Mouse (Mus musculus): ENCODE measurements at regions not wholly inside any gene's neighbourhood (a gene's known extent, or its start where the extent isn't known, plus 50 kb on each side); places are given as distances from the start of the nearest gene placed in this dataset.

DNA sequence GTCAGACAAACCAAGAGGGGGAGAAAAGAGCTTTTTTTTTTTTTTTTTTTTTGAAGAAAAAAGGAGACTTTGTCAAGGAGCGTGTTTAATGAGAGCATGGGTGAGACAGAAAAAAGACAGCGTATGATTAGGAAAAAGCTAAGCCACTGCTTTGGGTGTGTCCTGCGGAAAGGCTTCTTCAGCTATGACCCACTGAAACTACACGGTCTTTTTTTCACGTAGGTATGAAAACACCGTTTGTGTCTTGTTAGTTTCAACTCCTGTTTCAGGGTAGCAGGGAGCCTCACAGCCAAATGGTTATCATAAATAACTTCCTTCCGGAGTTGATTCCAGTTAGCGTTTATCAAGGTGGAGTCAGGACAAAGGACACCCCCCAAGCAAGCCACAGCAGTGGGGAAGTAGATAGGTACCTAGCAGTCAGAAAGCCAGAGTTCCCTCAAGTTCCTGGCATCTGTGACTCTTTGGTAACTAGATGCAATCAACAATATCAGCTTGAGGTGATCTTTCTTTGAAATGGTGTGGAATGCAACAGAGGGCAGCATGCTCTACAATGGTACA, 143.2 kb upstream of the Tent5a start:
- WGBS: 84% methylated on average over 8 of the region's 8 CpGs
- no peaks in the 10 kb centered on the region for H3K9me3 ChIP-seq
- ATAC-seq (ENCODE audit: low read depth): no peak
- no peak overlapping the region for H3K9ac ChIP-seq
- no peak overlapping the region for H3K4me2 ChIP-seq
- no peak overlapping the region for H3K4me3 ChIP-seq
- no peak overlapping the region for H3K27ac ChIP-seq (replicated peaks)
- no peaks in the 10 kb centered on the region for H3K4me1 ChIP-seq (replicated peaks)
- H3K36me3 ChIP-seq: no peaks in the 10 kb centered on the region
- no peaks in the 10 kb centered on the region for H3K27me3 ChIP-seq

DNA sequence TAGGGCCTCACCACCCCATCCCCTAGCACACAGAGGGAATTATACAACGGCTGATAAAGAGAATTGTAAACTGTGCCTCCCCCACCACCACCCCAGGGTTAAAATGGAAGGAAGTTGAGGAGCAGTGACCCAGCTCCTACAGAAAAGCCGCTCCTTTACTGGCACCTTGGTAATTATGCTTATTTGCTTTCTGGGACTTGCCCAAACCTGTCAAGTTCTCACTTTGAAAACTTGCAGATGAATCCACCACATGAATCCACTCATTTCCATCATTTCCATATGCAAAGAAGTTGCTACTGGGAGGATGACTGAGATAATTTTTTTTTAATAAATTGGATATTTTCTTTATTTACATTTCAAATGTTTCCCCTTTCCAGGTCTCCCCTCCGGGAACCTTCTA, 142.1 kb upstream of the Tent5a start:
- Histone ChIP-seq H3K27me3 (no peaks in the 10 kb centered on the region), H3K36me3 (no peaks in the 10 kb centered on the region), H3K9ac (no peak overlapping the region), H3K4me1 (replicated peaks) (no peaks in the 10 kb centered on the region), H3K27ac (replicated peaks) (no peak overlapping the region), H3K4me3 (no peak overlapping the region), H3K4me2 (no peak overlapping the region), H3K9me3 (no peaks in the 10 kb centered on the region)
- no peak for ATAC-seq (ENCODE audit: low read depth)
- WGBS: 85% methylated on average over 3 of the region's 3 CpGs

GRCm38 (mm10) chr9:85466671-85467070, 139.5 kb upstream of the Tent5a start:
- H3K27me3 ChIP-seq: no peaks in the 10 kb centered on the region
- ATAC-seq (ENCODE audit: low read depth): no peak
- H3K4me2 ChIP-seq: no peak overlapping the region
- no peaks in the 10 kb centered on the region for H3K36me3 ChIP-seq
- H3K27ac ChIP-seq (replicated peaks): no peak overlapping the region
- H3K4me3 ChIP-seq: no peak overlapping the region
- H3K4me1 ChIP-seq (replicated peaks): no peaks in the 10 kb centered on the region
- 84% methylated on average over 5 of the region's 5 CpGs for whole genome bisulfite sequencing
- no peaks in the 10 kb centered on the region for H3K9me3 ChIP-seq
- H3K9ac ChIP-seq: no peak overlapping the region

DNA sequence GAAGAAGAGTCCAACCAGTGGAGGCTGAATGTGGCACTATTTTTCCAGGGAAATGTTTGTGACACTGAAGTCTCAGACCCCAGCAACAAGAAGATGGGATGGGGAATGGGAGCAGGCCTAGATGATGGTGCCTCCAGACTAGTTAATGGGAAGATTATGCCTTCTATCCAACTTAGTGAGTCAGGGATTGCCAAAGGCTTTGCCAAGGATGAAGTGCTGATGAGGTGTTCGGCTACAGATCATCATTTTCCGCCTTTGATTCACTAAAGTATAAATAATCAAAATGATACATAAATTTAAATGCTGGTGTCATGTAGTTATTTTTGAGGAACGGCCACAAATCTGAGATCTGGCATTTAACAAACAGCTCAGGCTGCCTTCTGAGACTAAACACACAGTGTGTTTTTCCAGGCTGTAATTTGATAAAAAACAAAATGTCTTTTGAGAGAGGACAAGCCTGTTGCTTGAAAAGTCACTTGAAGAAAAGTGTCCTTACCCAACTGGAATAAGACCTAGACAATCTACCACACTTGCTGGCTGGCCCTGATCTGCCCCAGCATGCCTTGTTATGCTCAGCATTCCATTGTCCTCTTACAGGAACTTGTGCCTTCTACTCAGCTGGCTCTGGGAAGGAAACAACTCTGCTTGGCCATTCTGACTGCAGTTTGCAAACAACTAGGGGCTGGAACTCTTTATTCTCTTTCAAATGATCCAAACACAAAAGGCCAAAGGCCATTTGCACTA, 132.1 kb upstream of the Tent5a start:
- H3K36me3 ChIP-seq: no peaks in the 10 kb centered on the region
- H3K9me3 ChIP-seq: no peaks in the 10 kb centered on the region
- WGBS: 88% methylated on average over 3 of the region's 3 CpGs
- no peaks in the 10 kb centered on the region for H3K27me3 ChIP-seq
- ATAC-seq (ENCODE audit: low read depth): no peak
- H3K27ac ChIP-seq (replicated peaks): no peak overlapping the region
- no peak overlapping the region for H3K4me2 ChIP-seq
- no peaks in the 10 kb centered on the region for H3K4me1 ChIP-seq (replicated peaks)
- no peak overlapping the region for H3K9ac ChIP-seq
- H3K4me3 ChIP-seq: no peak overlapping the region

GRCm38 (mm10) chr9:85458356-85458755, 131.2 kb upstream of the Tent5a start:
- H3K9me3 ChIP-seq: no peaks in the 10 kb centered on the region

DNA sequence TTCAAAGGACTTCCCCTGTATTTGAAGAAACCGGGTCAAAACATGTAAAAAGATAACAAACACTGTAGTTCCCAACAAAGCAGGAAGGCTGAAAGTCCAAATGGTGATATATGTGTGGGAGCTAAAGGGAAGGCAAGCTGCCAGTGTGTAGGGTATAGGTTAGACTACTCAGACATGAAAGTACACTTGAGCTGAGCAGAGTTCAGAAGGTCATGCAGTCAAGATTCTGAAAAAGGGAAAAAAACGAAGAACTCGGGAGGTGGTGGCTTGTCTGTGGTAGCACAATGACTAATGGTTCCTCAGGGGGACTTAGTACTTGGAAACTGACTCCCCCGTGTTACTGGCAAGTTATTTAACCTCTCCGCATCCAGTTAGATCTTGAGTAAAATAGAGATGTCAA, 130.3 kb upstream of the Tent5a start:
- no peak for ATAC-seq (ENCODE audit: low read depth)
- Histone ChIP-seq H3K4me3 (no peak overlapping the region), H3K9me3 (no peaks in the 10 kb centered on the region), H3K27ac (replicated peaks) (no peak overlapping the region), H3K36me3 (no peaks in the 10 kb centered on the region), H3K27me3 (no peaks in the 10 kb centered on the region), H3K4me2 (no peak overlapping the region), H3K9ac (no peak overlapping the region), H3K4me1 (replicated peaks) (no peaks in the 10 kb centered on the region)
- 72% methylated on average over 5 of the region's 5 CpGs for WGBS

More at GRCm38 (mm10) chr9:85458356-85458755, 131.2 kb upstream of the Tent5a start:
- no peak for ATAC-seq (ENCODE audit: low read depth)
- Histone ChIP-seq H3K27me3 (no peaks in the 10 kb centered on the region), H3K4me1 (replicated peaks) (no peaks in the 10 kb centered on the region), H3K9ac (no peak overlapping the region), H3K27ac (replicated peaks) (no peak overlapping the region), H3K4me3 (no peak overlapping the region), H3K4me2 (no peak overlapping the region), H3K36me3 (no peaks in the 10 kb centered on the region)
- 84% methylated on average over 2 of the region's 2 CpGs for WGBS

- H3K4me2 ChIP-seq: no peak overlapping the region
- H3K27me3 ChIP-seq: no peaks in the 10 kb centered on the region
- H3K4me3 ChIP-seq: no peak overlapping the region
- no peak overlapping the region for H3K27ac ChIP-seq (replicated peaks)
- ATAC-seq (ENCODE audit: low read depth): no peak
- no peaks in the 10 kb centered on the region for H3K36me3 ChIP-seq
- no peaks in the 10 kb centered on the region for H3K4me1 ChIP-seq (replicated peaks)
- 94% methylated on average over 4 of the region's 4 CpGs for WGBS
- H3K9me3 ChIP-seq: no peaks in the 10 kb centered on the region
- no peak overlapping the region for H3K9ac ChIP-seq
Measured at GRCm38 (mm10) chr9:85455382-85455781, 128.2 kb upstream of the Tent5a start.

DNA sequence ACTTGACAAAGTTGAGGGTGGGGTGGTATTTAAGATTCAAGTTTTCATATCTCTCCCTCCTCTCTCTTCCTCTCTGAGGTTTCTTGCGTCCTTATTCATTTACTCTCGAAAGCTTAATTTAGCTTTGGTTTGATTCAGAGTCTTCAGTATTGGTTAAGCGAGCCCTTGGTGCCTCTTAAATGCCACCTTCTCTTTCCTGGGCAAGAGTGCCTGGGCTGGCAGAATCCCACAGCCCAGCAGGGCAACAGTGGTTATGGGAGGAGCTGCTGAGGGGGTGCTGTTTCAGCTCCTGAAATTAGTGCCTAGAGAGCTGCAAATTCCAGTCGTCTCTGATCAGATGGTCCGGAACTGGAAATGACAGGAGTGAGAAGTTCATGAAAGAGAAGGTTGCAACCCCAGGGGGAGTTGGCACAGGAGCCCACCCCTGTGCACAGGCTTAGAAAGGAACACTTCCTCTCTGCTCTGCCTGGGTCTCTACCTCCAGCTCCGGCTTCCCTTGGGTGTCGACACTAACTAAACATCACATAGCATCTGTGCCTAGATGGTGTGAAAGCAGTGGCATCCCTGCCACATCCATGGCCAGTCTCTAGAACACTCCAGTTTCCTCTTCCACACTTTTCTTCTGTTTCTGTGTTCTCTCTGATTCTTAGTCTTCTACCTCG, 125.2 kb upstream of the Tent5a start:
- Histone ChIP-seq H3K4me1 (replicated peaks) (no peaks in the 10 kb centered on the region), H3K27me3 (no peaks in the 10 kb centered on the region), H3K4me3 (no peak overlapping the region), H3K27ac (replicated peaks) (no peak overlapping the region), H3K9ac (no peak overlapping the region), H3K36me3 (no peaks in the 10 kb centered on the region), H3K9me3 (no peaks in the 10 kb centered on the region), H3K4me2 (no peak overlapping the region)
- WGBS: 77% methylated on average over 8 of the region's 8 CpGs
- no peak for ATAC-seq (ENCODE audit: low read depth)

DNA sequence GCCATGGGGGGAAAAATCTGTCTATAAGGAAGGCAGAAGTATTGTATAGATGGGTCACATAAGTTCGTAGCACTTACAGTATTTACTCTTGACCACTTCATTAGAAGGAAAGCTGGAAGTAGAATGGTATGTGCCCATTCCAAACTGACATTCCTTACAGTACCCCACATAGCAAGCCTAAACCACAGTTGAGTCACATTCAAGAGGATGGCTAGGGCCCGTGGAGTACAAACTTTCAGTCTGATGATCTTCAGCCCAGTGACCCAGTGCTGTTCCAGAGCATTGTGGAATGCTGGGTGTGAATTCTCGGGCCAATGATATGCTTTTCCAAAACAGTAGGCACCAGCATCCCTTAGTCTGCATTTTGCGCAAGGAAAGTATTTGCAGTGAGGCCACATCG, 124.2 kb upstream of the Tent5a start:
- Histone ChIP-seq H3K27ac (replicated peaks) (no peak overlapping the region), H3K4me3 (no peak overlapping the region), H3K4me1 (replicated peaks) (no peaks in the 10 kb centered on the region), H3K9ac (no peak overlapping the region), H3K4me2 (no peak overlapping the region), H3K27me3 (no peaks in the 10 kb centered on the region), H3K36me3 (no peaks in the 10 kb centered on the region), H3K9me3 (no peaks in the 10 kb centered on the region)
- 90% methylated on average over 5 of the region's 5 CpGs for WGBS
- no peak for ATAC-seq (ENCODE audit: low read depth)

GRCm38 (mm10) chr9:85450877-85451276, 123.7 kb upstream of the Tent5a start:
- Histone ChIP-seq H3K36me3 (no peaks in the 10 kb centered on the region), H3K27me3 (no peaks in the 10 kb centered on the region)
- ATAC-seq (ENCODE audit: low read depth): no peak

DNA sequence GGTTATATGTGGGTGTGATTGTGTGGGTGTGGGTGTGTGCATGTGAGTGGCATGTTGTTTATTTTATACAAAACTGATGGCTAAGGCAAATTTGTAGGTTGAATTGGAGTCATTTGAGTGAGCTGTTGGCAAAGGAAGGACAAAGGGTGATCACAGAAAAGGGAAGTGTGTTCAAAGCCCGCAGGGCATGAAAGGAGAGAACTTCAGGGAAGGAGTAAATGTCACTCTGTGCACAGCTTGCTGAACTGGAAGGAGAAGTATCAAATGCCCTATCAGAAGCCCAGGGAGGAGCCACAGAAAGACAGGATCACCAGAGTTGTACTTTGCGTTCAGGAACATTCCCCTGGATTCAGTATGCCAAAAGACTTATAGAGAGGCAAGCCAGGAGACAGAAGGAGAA, 122.3 kb upstream of the Tent5a start:
- no peak for ATAC-seq (ENCODE audit: low read depth)
- 86% methylated on average over 2 of the region's 2 CpGs for WGBS

More at GRCm38 (mm10) chr9:85450877-85451276, 123.7 kb upstream of the Tent5a start:
- H3K4me3 ChIP-seq: no peak overlapping the region
- no peak overlapping the region for H3K27ac ChIP-seq (replicated peaks)
- H3K4me1 ChIP-seq (replicated peaks): no peaks in the 10 kb centered on the region
- no peak overlapping the region for H3K4me2 ChIP-seq
- H3K9ac ChIP-seq: no peak overlapping the region
- H3K9me3 ChIP-seq: no peaks in the 10 kb centered on the region

DNA sequence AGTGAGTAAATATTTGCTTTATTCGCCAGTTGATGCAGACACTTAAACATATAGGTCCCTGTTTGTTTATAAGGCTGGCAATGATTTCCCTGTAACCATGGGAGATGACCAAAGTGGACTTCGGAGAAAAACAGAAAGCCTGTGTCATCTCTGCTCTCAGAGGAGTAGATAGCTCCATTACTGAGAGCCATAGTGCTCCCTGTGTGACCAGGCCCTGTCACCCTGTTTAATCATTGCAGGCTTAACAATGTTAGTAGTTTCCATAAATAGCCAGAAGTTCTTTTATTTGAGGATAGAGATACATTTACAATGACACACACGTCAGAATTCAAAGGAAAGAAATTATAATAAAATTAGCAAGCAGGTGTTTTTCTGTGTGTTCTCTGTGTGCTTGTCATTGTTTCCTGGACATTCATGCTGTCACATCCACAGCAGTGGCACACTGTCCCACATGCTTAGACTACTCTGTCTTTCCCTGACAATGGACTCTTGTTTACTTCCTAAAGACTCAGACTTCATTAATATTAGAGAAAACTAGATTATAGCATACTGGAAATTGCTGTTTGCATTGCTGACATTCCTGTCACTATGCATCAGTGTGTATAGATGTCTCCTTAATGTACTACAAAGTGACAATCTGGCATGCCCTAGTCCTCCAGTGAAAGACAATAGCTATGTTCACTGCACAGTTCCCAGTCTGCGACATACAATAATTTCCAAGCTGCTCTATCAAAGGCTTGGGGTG, 115.8 kb upstream of the Tent5a start:
- 60% methylated on average over 4 of the region's 4 CpGs for WGBS
- H3K4me1 ChIP-seq (replicated peaks): no peaks in the 10 kb centered on the region
- no peaks in the 10 kb centered on the region for H3K36me3 ChIP-seq
- H3K9me3 ChIP-seq: no peaks in the 10 kb centered on the region
- H3K27me3 ChIP-seq: no peaks in the 10 kb centered on the region
- no peak for ATAC-seq (ENCODE audit: low read depth)
- no peak overlapping the region for H3K9ac ChIP-seq
- no peak overlapping the region for H3K4me3 ChIP-seq
- no peak overlapping the region for H3K4me2 ChIP-seq
- no peak overlapping the region for H3K27ac ChIP-seq (replicated peaks)

More for the DNA sequence above, 122.3 kb upstream of the Tent5a start:
- Histone ChIP-seq H3K27me3 (no peaks in the 10 kb centered on the region), H3K9me3 (no peaks in the 10 kb centered on the region), H3K9ac (no peak overlapping the region), H3K4me1 (replicated peaks) (no peaks in the 10 kb centered on the region), H3K36me3 (no peaks in the 10 kb centered on the region), H3K27ac (replicated peaks) (no peak overlapping the region), H3K4me3 (no peak overlapping the region), H3K4me2 (no peak overlapping the region)

Measured in neural tube, embryonic 13.5 days (tissue).